Mouse (Mus musculus) embryo, embryonic 11 days (tissue): ENCODE measurements around the gene Mettl6.
"Not testable (repeated sequence)": the region's sequence is repeated elsewhere in the genome, so short reads cannot be mapped to it uniquely, and the experiment has no call there.

Source experiments
- DNase-seq: peaks from one replicate; pipeline ENCODE4 v3.0.0-alpha.2; 2015

The Mettl6 gene

DNA sequence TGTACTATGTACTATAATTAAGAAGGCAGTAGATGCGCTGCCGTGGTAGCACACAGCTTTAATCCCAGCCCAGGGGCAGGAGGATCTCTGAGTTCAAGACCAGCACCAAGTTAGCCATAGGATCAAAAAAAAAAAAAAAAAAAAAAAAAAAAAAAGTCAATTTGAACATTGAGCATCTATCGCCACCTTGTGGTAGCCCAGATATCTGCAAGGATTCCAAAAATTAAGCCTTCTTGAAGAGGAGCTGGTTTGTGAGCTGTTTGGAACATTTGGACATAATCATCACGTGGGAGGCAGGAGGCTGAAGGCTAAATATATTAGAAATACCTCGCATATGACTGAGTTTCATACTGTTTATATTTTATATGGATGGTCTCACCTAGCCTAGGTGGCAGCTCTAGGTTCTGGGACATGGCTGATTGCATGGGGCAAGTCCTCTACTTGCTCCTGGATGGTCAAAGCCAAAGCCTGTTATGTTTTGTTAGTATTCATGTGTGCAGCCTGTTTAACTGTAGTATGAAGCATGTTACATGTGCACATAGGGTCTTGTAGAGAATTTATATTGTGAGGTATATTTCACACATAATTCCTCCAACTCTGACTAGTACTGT lies 22.3 kb downstream of the Mettl6 start:
- peak; percentile 74 for DNase-seq

DNA sequence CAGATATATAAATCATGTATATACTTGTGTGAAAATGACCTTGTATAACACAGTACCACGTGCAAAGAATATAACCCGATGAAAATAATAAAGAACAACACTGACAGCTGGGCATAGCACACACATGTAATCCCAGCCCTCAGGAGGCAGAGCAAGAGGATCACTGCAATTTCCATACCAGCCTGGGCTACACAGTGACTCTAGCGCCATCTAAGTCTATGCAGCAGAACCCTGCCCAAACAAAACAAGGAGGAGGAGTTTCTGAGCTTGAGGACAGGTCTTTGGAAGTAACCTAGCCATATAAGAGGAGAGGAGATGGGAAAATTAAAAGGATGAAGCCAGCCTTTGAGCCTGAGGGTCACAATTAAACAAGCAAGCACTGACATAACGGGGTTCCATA lies 25.1 kb downstream of the Mettl6 start:
- DNase-seq: no peak

DNA sequence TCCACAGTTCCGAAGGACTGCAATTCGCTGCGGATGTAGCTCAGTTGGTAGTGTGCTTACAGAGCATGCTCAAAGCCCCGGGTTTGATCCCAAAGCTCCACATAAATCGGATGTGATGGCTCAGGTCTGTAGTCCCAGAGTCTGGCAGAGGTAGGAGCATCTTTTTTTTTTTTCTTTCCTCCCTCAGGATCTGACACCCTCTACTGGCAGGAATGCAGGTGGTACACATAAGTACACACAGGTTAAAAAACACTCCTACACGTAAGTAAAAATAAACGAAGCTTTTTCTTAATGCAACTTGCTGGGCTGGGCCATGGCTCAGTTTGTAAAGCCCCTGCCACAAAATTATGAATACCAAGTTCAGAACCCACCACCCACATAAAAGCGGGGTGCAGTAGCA lies 30.7 kb downstream of the Mettl6 start:
- DNase-seq: peak; percentile 45

DNA sequence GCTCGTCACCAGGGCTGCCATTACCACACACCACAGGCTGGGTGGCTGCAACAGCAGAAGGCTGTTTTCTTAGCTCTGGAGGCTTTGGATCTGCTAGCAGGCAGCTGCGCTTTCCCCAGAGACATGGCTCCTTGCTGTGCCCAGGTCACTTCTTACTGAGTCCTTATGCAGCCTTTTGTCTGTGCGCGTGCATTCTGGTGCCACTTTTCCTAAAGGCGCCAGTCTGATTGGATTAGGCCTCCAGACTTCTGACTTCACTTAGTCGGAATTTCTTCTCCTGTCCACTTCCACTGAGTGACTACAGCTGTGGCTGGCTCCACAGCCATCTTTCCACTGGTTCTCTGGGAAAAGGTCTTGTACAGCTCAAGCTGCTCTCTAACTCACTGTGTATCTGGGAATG lies 32.0 kb downstream of the Mettl6 start:
- DNase-seq: no peak

DNA sequence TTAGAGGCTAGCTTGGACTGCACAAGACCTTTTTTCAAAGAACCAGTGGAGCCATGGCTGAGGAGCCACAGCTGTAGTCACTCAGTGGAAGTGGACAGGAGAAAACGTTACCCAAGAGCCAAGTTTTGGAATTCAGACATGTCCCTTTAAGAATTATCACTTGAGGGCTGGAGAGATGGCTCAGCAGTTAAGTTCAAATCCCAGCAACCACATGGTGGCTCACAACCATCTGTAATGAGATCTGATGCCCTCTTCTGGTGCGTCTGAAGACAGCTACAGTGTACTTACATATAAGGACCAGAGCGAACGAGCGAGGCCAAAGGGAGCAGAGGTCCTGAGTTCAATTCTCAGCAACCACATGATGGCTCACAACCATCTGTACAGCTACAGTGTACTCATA lies 32.6 kb downstream of the Mettl6 start:
- not testable (repeated sequence) for DNase-seq

DNA sequence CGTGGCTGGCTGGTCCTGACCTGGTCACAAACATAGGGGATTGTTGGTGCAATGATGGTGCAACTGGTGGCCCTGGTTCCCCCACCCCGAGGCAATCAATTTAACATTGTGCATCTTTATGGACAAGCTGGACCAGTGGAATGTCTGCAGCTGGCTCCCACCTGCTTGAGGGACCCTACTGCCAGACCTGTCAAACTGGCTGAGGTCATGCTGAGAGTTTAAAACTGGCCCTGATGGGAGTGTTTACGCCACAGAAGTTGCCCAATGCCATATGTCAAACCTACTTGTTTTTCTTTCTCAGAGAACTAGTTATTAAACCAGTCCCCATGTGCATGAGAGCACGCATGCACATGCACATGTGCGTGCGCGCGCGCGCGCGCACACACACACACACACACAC lies 36.8 kb downstream of the Mettl6 start:
- peak; percentile 32 for DNase-seq

DNA sequence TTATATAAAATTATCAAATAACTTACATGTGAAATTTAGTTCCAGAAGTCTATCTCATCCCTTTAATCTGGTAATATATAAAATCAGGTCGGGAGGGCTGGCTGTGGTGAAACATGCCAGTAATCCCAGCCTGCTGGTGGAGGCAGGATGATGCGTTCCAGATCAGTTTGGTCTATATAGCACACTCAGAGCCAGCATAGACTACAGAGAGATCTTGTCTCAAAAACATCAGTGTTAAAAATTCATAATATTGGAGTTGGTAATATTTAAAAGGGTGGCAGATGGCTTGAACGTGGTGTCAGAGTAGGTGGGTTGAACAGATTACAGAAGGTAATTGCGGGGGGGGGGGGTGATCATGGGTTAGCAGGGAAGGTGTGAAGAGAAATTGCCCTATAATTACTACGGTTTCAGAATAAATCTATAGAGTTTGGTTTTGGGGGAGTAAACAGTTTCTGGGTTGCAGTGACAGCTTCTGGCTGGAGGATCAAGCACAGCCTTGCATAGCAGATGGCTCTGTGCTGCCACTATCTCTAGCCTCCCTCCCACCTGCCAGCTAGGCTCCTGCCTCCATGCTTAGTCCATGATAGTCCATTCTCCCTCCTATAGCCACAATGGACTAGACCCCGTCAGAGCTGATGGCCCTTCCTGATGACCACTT lies 38.6 kb downstream of the Mettl6 start:
- no peak for DNase-seq

DNA sequence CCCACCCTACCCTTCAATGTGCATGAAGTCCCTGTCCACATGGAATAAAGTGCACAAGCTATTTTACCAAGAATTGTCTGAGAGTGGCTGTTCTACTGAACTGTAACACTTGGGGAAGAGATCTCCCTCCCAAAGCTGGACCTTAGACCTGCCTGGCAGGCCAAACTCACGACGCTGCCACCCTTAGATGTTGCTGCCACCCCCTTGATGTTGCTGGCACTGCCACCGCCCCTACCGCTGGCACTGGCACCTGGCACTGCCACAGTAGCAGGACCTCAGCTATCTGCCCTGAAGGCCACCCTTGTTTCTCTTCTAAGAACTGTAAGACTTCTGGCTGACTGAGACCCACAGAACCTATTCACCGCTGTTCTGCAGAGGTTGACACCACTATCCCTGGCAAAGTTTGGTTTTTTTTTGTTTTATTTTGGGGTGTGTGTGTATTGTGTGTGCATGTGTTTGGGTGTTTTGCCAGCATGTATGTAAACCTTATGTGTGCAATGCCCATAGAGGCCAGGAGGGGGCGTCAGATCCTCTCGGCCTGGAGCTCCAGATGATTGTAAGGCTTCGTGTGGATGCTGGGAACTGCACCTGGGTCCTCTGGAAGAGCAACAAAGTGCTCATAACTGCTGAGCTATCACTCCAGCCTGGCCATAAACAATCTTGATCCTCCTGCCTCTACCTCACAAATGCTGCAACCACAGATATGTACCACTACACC lies 39.8 kb downstream of the Mettl6 start:
- no peak for DNase-seq

DNA sequence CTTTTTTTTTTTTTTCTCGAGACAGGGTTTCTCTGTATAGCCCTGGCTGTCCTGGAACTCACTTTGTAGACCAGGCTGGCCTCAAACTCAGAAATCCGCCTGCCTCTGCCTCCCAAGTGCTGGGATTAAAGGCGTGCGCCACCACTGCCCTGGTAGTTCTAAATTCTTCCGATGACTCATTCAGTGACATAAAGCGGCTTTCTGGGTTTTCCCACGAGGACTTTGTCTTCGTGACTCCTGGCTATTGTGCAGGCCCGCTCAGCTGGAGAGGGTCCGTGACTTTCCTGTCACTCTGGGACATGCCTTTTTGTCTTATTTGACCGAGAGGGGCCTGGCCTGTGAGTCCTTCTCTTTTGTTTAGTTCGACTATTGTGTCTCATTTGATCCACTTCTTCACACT lies 40.9 kb downstream of the Mettl6 start:
- DNase-seq: not testable (repeated sequence)

DNA sequence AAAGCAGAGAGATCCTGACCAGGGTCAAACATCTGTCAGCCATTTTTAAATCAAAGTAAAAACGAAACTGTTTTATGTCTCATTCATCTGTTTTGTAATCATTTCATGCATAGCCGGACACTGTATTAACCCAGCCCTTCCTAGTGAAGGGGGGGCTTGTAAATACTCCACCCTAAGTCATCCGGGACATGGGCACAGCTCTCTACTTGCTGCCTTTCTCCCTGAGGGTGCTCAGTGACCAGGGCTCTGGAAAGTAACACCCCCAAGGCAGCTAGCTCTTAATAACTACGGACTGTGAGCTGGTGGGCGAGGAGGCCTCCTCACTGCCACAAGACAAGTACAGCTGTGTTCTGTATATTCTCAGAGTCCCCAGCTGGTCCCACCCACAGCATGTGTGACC lies 45.8 kb downstream of the Mettl6 start:
- no peak for DNase-seq

DNA sequence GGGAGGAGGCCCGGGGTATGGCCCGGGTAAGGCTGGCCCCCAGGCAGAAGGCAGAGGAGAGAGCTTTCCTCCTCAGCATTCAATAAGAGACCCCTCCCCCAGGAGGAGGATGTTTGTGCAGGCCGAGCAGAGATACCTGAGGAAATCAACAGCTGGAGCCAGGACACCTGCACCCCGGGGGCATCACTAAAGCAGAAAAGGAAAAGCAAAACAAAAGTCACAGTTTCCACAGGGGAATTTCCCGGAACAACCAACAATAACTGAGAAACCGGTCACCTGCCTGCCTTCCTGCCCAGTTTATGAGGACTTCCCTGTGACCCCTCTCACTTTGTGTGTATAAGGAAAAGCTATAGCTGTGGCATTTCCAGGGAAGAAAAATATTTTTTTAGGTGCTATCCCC lies 51.2 kb downstream of the Mettl6 start:
- no peak for DNase-seq

DNA sequence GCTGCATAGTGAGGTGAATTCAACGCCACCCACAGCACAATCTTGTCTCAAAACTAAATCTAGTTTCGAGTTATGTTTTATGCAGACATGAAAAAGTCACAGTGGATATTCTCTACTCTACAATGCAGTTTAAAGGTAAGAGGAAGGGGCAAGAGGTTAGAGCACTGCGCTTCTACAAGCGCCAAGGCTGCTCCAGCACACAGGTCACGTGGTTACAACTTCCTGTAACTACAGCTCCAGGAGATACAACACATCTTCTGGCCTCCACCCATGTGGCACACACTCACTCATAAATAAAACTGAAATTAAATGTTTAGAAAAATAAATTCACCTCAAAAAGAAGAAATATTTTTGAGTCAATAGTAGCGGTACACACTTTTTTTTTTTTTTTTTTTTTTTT lies 54.1 kb downstream of the Mettl6 start:
- no peak for DNase-seq

DNA sequence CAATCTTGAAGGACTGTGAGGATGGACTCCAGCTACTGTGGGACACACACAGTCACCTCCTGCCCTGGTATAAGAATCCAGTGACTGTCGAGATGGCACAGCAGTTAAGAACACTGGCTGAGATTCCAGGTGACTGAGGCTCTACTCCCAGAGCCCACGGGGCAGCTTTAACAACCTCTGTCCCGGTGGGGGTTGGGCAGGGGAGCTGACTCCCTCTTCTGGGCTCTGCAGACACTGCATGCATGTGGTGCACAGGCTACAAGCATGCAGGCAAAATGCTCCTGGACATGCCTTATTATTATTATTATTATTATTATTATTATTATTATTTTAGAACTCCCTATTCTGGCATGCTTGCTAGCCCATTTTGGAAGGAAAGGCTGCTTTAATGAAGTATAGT lies 54.6 kb downstream of the Mettl6 start:
- DNase-seq: no peak

DNA sequence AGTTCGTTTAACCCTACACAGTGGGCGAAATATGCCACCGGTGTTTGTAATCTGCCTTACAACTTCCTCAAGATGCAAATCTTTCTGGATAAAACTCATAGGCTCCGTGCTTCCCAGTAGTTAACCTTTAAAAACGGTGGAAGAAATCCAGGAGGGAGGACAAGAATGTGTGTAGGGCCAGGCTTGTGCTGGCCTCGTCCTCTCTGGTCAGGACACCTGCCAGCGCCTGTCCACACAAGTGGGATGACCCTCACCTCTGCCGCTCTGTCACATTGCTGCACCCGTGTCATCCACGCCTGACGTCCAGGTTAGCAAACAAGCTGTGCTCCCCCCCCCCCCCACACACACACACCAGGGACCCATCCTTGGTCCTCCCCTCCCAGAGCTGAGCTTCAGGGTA lies 55.6 kb downstream of the Mettl6 start:
- no peak for DNase-seq

DNA sequence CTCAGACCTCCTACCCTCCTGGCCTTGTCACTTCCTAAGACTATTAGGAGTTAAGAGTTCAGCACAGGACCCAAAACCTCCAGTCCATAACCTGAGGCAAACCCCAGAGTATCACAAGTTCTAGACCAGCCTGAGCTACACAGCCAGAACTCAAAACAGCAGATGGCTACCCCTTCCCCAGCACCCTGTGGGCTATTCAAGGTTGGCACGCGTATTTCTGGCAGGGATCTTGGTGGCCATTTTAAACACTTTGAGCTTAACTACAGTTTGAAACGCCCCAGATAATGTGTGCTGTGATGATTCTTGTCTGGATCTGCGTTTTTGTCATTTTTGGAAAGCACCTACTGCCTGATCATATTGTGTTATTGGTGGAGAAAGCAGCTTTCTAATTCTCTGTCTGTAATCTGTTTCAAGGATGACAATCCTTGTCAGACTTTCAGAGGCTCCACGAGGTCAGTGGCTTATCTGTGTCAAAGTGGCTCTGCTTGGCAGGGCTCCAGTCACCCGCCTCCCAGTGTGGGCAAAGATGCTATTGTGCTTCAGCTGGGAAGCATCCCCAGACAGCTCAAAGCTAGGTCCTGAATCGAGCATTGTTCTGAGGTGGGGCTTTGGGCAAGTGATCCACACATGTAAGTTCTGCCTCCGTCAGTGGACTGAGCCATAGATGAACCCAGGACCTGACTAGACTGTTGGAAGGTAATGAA lies 56.9 kb downstream of the Mettl6 start:
- no peak for DNase-seq

DNA sequence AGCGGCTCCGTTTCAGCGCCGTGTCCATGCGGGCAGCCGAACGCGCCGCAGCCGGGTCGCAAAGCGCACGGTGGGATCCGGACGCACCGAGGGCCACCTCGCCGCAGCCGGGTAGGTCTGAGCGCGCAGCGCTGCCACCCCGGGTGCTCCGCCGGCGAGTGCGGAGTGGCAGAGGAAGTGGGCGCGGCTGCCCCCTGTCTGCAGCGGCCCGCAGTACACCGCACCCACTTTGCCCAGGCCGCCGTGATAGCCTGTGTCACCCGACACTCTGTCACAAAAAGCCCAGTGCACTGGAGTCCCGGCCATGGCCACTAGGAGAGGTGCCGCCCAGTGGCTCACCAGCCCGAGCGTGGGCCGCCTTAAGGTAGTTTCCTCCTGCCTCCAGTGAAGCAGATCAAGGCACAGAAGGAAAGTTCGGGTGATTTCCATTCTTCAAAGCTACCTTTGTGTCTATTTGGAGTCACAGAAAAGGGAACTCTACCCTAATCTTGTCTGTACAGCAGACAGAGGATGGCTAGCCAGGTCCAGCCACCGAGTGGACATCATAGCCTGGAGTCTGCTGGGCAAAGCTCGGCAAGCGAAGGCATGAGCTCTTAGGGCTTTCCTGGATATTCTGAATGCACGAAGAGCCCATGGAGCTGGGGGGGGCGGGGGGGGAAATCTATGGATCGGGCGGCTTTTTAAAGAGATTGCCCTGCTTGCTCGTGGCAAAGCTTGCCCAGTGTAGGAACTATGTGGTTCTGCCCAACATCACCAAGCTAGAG lies 58.7 kb downstream of the Mettl6 start, which contains the start of gene Sh3bp5:
Sh3bp5 (minus strand) TSS at position 149 of the 764 bp plus-strand sequence.
- DNase-seq: peak; percentile 93

DNA sequence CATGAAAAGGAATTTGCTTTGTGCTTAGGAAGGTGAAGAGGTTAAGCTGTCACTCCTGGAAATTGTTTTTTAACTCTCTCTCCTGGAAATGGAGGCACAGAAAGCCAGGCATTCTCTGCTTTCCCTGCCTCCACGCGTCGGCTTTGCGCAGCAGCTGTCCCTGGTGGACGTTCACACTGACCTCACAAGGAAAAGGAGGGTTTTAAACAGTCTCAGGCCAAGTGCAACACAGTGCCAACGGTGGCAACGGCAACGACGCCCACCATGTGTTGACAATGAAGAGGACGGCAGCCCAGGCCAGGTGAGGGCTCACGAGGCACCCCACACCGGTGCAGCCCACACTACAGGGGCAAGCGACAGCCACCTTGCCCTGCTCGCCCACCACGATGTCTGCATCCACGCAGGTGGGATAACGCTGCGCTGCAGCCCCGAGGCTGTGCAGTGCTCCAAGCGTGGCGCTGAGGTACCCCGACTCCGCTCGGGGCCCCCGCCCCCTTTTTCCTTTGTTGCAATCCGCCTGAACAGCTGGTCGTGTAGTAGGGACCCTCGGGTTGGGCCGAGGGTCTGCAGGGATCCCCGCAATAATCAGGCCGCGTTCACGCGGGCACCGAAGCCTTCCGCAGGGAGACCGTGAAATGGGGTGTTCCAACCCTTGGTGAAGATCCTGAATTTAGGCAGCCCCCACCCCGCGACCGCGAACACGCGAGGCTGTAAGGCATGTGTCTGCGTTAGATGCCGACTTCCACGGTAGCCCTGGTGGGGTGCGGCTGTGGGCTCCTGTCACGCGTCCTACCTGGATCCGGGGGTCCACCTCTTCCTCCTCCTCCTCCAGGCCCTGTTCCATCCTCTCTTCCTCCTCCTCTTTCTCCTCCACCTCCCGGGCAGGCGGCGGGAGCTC lies 59.6 kb downstream of the Mettl6 start:
- peak; percentile 63 for DNase-seq

DNA sequence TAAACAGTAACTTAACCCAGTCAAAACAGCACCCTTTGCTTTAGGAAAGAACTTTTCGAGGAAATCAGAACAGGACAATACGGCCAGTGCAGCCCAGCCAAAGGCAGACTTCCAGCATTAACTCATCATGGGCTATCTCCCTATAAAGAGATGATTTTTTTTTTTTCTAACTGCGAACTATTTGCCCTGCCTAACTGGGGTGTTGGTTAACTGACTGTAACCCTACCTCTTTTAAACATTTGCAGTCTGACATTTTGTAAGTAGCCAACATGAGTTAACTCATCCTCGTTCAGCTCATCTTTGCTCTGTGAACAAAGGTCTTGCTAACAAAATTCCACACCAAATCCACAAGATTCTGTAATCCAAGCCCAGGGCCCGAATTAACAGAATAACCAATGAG lies 60.4 kb downstream of the Mettl6 start:
- no peak for DNase-seq

DNA sequence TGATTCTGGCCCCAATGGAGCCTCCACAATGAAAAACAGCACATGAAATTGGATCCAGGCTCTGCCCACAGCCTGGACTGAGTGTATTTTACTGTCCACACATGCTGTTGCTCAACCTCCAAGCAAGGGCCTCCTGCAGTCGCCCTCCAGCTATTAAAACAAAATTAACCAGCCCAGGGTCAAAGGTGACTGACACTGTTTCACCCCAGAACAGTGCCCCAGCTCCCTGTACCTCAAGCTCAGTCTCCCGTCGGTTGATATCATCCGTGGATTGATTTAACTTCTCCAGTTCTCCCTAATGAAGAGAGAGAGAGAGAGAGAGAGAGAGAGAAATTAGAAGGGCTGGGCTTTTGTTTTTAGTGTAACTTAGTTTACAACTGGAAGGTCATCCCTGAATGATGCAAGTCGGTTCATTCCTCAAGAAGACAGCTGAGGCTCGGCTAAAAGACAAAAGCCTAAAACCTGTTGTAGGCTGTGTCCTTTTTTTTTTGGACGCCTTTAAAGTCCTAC lies 60.9 kb downstream of the Mettl6 start:
- DNase-seq: peak; percentile 78

DNA sequence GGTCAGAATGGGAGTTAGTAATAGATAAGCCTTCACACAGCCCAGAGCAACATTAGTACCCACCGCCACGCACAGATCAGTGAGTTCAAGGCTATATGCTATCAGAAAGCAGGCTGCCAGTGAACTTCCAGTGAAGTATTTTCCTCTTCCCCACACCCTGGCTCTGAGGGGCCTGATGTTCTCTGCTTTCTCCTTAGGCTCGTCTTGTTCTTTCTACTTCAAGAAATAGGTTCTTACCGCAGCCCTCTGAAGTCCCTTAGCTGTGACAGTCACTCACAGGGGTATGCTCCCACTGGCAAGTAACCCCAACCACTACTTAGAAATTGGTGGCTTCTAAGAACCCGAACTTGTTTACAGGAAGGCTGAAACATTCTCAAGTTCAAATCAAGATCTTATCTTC lies 61.7 kb downstream of the Mettl6 start:
- no peak for DNase-seq

DNA sequence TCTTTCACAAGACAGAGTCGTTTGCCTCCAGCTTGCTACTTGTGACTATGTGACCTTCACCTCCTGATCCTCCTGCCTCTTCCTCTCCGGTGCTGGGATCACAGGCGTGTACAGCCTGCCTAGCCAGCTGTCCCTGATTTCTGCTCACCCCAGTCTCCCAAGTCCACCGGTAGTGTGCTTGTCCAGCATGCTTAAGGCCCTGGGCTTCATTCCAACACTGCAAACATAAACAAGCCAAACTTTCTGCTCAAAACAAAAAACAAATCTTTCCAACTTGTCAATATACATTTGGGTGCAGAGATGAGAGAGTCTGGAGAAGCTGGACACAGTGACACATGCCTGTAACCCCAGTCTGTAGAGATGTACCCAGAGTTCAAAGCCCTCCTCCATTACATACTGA lies 62.4 kb downstream of the Mettl6 start:
- DNase-seq: no peak
